Mouse (Mus musculus) limb, embryonic 15.5 days (tissue): ENCODE measurements around the gene Atp5j. TPM values are rescaled to one million over a fixed set of nuclear protein-coding genes. Genes with fewer than 3 reads are reported as not detected.

Experiments used
- ATAC-seq: fragments of 200-750 bp; cut with Nextera tagmentation; 2 replicates; pipeline ENCODE4 v1.8.0; 2017; ENCODE audit warnings: low read depth, moderate TSS enrichment; ENCODE audit not compliant: insufficient number of reproducible peaks, low FRiP score, low TSS enrichment
- H3K27ac ChIP-seq: fragments of 300-500 bp; sonication (generic); 2 replicates; pipeline ENCODE4 v1.5.1; 2015; ENCODE audit warnings: moderate library complexity, mild to moderate bottlenecking, inconsistent platforms
- H3K27me3 ChIP-seq: fragments of 300-500 bp; sonication (generic); 2 replicates; pipeline ENCODE4 v1.6.1; 2015; ENCODE audit warnings: inconsistent platforms
- H3K36me3 ChIP-seq: fragments of 300-500 bp; sonication (generic); 2 replicates; pipeline ENCODE4 v1.6.1; 2015; ENCODE audit warnings: inconsistent platforms
- H3K4me1 ChIP-seq: fragments of 300-500 bp; sonication (generic); 2 replicates; pipeline ENCODE4 v1.6.1; 2015; ENCODE audit warnings: inconsistent platforms
- H3K4me2 ChIP-seq: fragments of 300-500 bp; sonication (generic); 2 replicates; pipeline ENCODE4 v1.6.1; 2015; ENCODE audit warnings: mild to moderate bottlenecking, inconsistent platforms
- H3K4me3 ChIP-seq: fragments of 300-500 bp; sonication (generic); 2 replicates; pipeline ENCODE4 v1.5.1; 2015; ENCODE audit warnings: mild to moderate bottlenecking, inconsistent platforms
- H3K9ac ChIP-seq: fragments of 300-500 bp; sonication (generic); 2 replicates; pipeline ENCODE4 v1.6.1; 2015; ENCODE audit warnings: inconsistent platforms
- H3K9me3 ChIP-seq: fragments of 300-500 bp; sonication (generic); 2 replicates; pipeline ENCODE4 v1.6.1; 2016; ENCODE audit warnings: inconsistent platforms
- WGBS: fragments of 180-500 bp; shearing (Covaris S2); methylation state at CpG from one replicate; pipeline ENCODE4 v1.1.7; 2015; 5-methylcytosine and 5-hydroxymethylcytosine counted together
- polyA plus RNA-seq: library from polyadenylated mRNA; unstranded; fragments of >200 nt; fragmentation: Nextera tagmentation; extraction: Ambion mirVana; gene quantifications from 2 replicates; pipeline ENCODE4 v1.2.1, GENCODE M21; 2015

Atp5j gene
- 779 and 787 TPM in 2 replicates for polyA plus RNA-seq

- peak within 1 kb of the TSS; percentile 98 for H3K4me3 ChIP-seq
- H3K4me1 ChIP-seq: peaks cover 28% of the 10 kb centered on the region
- peak; percentile 74 for ATAC-seq
- H3K9ac ChIP-seq: peak within 1 kb of the TSS; percentile 99
- peak within 1 kb of the TSS; percentile 57 for H3K4me2 ChIP-seq
- 0% methylated on average over 51 of the region's 57 CpGs for WGBS
- H3K27ac ChIP-seq: peak within 1 kb of the TSS; percentile 99
- H3K36me3 ChIP-seq: peaks cover 24% of the 10 kb centered on the region
- H3K27me3 ChIP-seq: no peaks in the 10 kb centered on the region
- H3K9me3 ChIP-seq: no peaks in the 10 kb centered on the region
Observed at GRCm38 (mm10) chr16:84835441-84835822, at the start of gene Atp5j. Gene Atp5j (minus strand): TSS chr16:84835625.

- Histone ChIP-seq H3K9me3 (no peaks in the 10 kb centered on the region), H3K4me2 (no peak overlapping the region), H3K4me3 (no peak overlapping the region), H3K27ac (no peak overlapping the region), H3K27me3 (no peaks in the 10 kb centered on the region), H3K36me3 (no peaks in the 10 kb centered on the region), H3K9ac (no peak overlapping the region), H3K4me1 (no peaks in the 10 kb centered on the region)
- ATAC-seq: no peak
- 85% methylated on average over 8 of the region's 8 CpGs for WGBS
Observed at GRCm38 (mm10) chr16:84884572-84884971, 49.1 kb upstream of the Atp5j start.

DNA sequence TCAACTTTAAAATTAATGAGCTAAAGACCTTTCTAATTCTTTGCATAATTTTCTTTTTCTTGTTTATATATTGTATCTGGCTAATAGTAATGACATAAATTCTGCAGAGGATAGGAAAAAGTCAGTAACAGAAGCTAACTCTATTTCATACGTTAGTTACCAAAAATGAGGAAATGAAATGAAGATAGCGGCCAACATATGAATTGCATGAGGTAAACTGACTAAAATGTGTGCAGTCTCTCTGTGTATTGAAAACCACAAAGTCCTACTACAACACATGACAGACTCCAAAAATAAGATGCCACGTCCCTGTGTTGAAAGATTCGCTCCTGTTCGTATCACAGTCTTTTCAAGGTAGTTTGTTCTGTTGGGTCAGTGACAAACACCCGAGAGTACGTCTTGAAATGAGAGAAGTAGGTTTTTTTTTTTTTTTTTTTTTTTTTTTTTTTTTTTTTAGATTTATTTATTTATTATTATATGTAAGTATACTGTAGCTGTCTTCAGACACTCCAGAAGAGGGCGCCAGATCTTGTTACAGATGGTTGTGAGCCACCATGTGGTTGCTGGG lies 46.4 kb upstream of the Atp5j start:
- Histone ChIP-seq H3K4me3 (no peak overlapping the region), H3K9me3 (no peaks in the 10 kb centered on the region), H3K4me1 (no peaks in the 10 kb centered on the region), H3K36me3 (no peaks in the 10 kb centered on the region), H3K4me2 (no peak overlapping the region), H3K27me3 (no peaks in the 10 kb centered on the region), H3K27ac (no peak overlapping the region), H3K9ac (no peak overlapping the region)
- no peak for ATAC-seq
- 90% methylated on average over 7 of the region's 8 CpGs for WGBS

- ATAC-seq: no peak
- H3K36me3 ChIP-seq: no peaks in the 10 kb centered on the region
- no peak overlapping the region for H3K27ac ChIP-seq
- no peak overlapping the region for H3K4me3 ChIP-seq
- 92% methylated on average over 9 of the region's 9 CpGs for WGBS
- H3K9ac ChIP-seq: no peak overlapping the region
- H3K4me2 ChIP-seq: no peak overlapping the region
- no peaks in the 10 kb centered on the region for H3K9me3 ChIP-seq
- H3K27me3 ChIP-seq: no peaks in the 10 kb centered on the region
- no peaks in the 10 kb centered on the region for H3K4me1 ChIP-seq
Observed at GRCm38 (mm10) chr16:84881168-84881567, 45.7 kb upstream of the Atp5j start.

- Histone ChIP-seq H3K9ac (no peak overlapping the region), H3K27ac (no peak overlapping the region), H3K4me2 (no peak overlapping the region), H3K9me3 (no peaks in the 10 kb centered on the region), H3K4me1 (no peaks in the 10 kb centered on the region), H3K36me3 (no peaks in the 10 kb centered on the region), H3K4me3 (no peak overlapping the region), H3K27me3 (no peaks in the 10 kb centered on the region)
- no peak for ATAC-seq
- 20% methylated on average over 5 of the region's 5 CpGs for WGBS
Observed at GRCm38 (mm10) chr16:84879146-84879545, 43.7 kb upstream of the Atp5j start.

- no peak overlapping the region for H3K27ac ChIP-seq
- no peaks in the 10 kb centered on the region for H3K36me3 ChIP-seq
- H3K4me3 ChIP-seq: no peak overlapping the region
- H3K27me3 ChIP-seq: no peaks in the 10 kb centered on the region
- no peak overlapping the region for H3K9ac ChIP-seq
- H3K9me3 ChIP-seq: no peaks in the 10 kb centered on the region
- ATAC-seq: peak; percentile 10; the same call in 1 of the 2 replicates
- 55% methylated on average over 8 of the region's 8 CpGs for WGBS
- no peaks in the 10 kb centered on the region for H3K4me1 ChIP-seq
- no peak overlapping the region for H3K4me2 ChIP-seq
Observed at GRCm38 (mm10) chr16:84876082-84876481, 40.7 kb upstream of the Atp5j start.

DNA sequence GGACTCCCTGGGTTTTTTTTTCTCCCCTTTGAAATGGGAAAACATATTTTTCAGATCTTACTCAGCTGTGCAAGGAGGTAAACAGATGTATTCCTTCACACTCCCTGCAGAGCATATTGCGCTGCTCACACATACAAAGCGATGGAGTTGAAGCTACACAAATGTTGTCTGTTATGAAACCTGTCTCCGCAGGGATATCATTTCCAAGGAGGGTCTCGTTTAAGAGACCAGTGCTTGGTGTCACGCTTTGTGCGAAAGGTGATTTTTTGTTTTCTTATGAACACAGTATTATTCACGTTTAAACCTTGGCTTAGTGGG lies 40.3 kb upstream of the Atp5j start:
- WGBS: 82% methylated on average over 7 of the region's 7 CpGs
- ATAC-seq: no peak
- Histone ChIP-seq H3K27ac (no peak overlapping the region), H3K4me1 (no peaks in the 10 kb centered on the region), H3K9ac (no peak overlapping the region), H3K4me2 (no peak overlapping the region), H3K36me3 (no peaks in the 10 kb centered on the region), H3K27me3 (no peaks in the 10 kb centered on the region), H3K9me3 (no peaks in the 10 kb centered on the region), H3K4me3 (no peak overlapping the region)

DNA sequence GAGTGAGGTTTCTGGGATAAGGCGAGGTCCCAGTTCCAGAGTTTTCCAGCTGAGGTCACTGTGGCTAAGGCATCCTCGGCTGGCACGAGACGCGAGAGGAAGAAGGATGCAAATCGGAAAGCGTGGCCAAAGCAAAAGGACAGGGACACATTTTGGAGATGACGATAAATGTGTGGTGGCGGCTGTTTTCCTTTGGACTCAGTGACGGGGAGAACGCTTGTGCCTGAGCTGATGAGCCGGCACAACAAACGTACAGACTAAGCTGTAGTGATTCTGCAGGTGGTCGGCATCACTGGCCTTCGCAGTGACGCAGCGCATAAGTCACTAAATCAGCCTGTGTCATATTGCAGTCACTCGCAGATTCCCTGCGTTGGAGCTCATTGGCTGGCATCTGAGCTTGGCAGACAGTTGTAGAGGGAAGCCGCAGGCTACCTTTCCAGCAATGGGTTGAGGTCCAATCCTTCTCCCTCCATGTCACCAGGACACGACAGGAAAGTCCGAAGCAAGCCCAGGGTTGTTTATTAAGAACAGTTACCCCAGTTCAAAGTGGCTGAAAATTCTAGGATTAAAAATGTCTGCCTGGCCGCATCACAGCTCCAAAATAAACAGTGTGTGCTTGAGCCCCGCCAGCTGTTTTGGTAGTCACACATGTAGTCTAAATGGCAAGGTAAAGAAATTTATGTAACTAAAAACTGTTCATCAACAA lies 39.7 kb upstream of the Atp5j start:
- 78% methylated on average over 24 of the region's 24 CpGs for WGBS
- no peak overlapping the region for H3K4me2 ChIP-seq
- H3K9ac ChIP-seq: no peak overlapping the region
- ATAC-seq: no peak
- H3K4me3 ChIP-seq: no peak overlapping the region
- no peaks in the 10 kb centered on the region for H3K36me3 ChIP-seq
- H3K4me1 ChIP-seq: no peaks in the 10 kb centered on the region
- H3K27ac ChIP-seq: no peak overlapping the region
- H3K9me3 ChIP-seq: no peaks in the 10 kb centered on the region
- no peaks in the 10 kb centered on the region for H3K27me3 ChIP-seq

DNA sequence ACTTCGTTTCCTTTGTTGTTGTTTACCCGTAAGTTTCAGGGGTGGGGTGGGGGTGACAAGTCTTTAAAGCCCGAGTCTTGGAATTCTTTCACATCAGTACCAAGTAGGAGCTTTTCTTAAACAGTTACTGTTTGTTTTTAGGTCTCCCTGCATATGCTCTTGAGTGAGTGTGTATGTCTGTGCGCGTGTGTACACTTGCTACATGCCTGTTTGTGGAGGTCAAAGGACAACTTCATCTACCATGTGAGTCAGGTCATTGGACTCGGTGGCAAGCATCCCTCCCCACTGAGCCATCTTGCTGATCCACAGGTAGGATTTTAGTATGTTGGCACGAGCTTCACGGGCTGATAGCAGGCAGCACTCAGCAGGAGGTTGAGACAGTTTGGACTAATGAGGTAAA lies 38.4 kb upstream of the Atp5j start:
- no peak overlapping the region for H3K4me3 ChIP-seq
- H3K4me2 ChIP-seq: no peak overlapping the region
- no peaks in the 10 kb centered on the region for H3K36me3 ChIP-seq
- no peak overlapping the region for H3K27ac ChIP-seq
- H3K9me3 ChIP-seq: no peaks in the 10 kb centered on the region
- H3K27me3 ChIP-seq: no peaks in the 10 kb centered on the region
- H3K9ac ChIP-seq: no peak overlapping the region
- no peaks in the 10 kb centered on the region for H3K4me1 ChIP-seq
- no peak for ATAC-seq
- WGBS: 71% methylated on average over 8 of the region's 8 CpGs

DNA sequence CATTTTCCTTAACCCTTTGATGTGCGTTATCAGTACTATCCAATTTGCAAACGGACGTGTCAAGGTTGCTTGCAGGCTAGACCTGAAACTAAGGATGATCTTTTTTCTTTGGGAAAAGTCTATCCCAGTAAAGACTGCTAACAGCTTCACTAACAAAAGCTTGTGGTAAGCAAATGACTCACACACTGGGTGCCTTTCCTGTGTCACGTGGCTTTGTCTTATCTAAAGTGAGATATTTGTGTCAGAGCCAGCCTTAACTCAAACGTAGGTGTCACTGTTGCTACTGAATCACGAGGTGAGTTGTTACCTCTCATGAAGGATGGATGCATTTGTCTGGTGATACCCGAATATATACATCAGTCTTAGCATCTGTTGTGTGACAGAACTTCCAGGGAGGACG lies 29.2 kb upstream of the Atp5j start:
- Histone ChIP-seq H3K27me3 (no peaks in the 10 kb centered on the region), H3K9me3 (no peaks in the 10 kb centered on the region), H3K36me3 (peaks cover 26% of the 10 kb centered on the region; the same call in 1 of the 2 replicates), H3K27ac (no peak overlapping the region), H3K4me3 (no peak overlapping the region), H3K4me2 (no peak overlapping the region), H3K9ac (no peak overlapping the region), H3K4me1 (no peaks in the 10 kb centered on the region)
- ATAC-seq: no peak
- WGBS: 92% methylated on average over 8 of the region's 8 CpGs

GRCm38 (mm10) chr16:84853492-84853891 lies 18.1 kb upstream of the Atp5j start:
- peaks cover 65% of the 10 kb centered on the region for H3K36me3 ChIP-seq
- H3K4me2 ChIP-seq: no peak overlapping the region
- no peaks in the 10 kb centered on the region for H3K4me1 ChIP-seq
- H3K9me3 ChIP-seq: no peaks in the 10 kb centered on the region
- ATAC-seq: no peak
- 91% methylated on average over 6 of the region's 6 CpGs for WGBS
- no peak overlapping the region for H3K4me3 ChIP-seq
- no peak overlapping the region for H3K9ac ChIP-seq
- no peaks in the 10 kb centered on the region for H3K27me3 ChIP-seq
- no peak overlapping the region for H3K27ac ChIP-seq

DNA sequence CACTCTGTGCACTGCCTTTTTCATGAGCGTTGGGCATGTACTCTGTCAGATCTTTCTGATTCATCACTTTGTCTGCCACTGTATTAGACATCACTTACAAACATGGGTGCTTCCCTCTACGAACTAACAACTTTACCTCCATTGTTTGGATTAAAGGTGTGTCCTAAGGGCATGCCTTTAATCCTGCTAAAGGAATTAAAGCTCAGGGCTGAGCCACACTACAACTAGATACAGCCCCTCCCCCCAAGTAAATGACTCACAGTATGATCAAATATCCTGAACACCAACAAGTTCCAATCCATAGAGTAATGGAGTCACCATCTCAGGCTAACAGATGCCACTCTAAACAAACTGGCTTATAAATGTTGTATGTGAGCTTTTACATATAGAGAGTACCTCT lies 3.2 kb upstream of the Atp5j start:
- Histone ChIP-seq H3K4me3 (no peak overlapping the region), H3K27me3 (no peaks in the 10 kb centered on the region), H3K27ac (no peak overlapping the region), H3K4me1 (peaks cover 21% of the 10 kb centered on the region), H3K9ac (no peak overlapping the region), H3K9me3 (no peaks in the 10 kb centered on the region), H3K36me3 (peaks cover 15% of the 10 kb centered on the region), H3K4me2 (no peak overlapping the region)
- WGBS: 77% methylated on average over 2 of the region's 2 CpGs
- no peak for ATAC-seq
